Comparison of ENCODE assay signal across 14 mouse cellular contexts in genomic region chr2:52556961-52557326, GRCm38 (mm10).
A peak's percentile ranks its signal among the peaks of the same experiment; 100 is the strongest.
DNase-seq lines count a peak whose midpoint lies in the region; ATAC-seq lines count a peak whose summit lies in the region.
"Had no signal": no experiment of that assay in that cellular context is flagged by ENCODE, and none has a peak within 500 bp of the region (broad histone marks: within the 10 kb centered on the region; RNA-seq: fewer than 3 reads in every experiment).

No protein-coding gene starts in this region.

- H3K9me3 ChIP-seq in forebrain, embryonic 12.5 days: 0 out of 2 replicates have a peak, but pooled peaks cover 3% of the 10 kb centered on the region
- no peaks in the 10 kb centered on the region for H3K9me3 ChIP-seq in forebrain, embryonic 11.5 days (ENCODE audit: control insufficient read depth, low read length)
- H3K9me3 ChIP-seq in hindbrain, embryonic 11.5 days (ENCODE audit: control insufficient read depth, low read length): 0 out of 2 replicates have a peak, but pooled peaks cover 3% of the 10 kb centered on the region
- no peaks in the 10 kb centered on the region for H3K9me3 ChIP-seq in midbrain, embryonic 14.5 days (ENCODE audit: control insufficient read depth, low read length)

- WGBS in forebrain, embryonic 12.5 days: 78% methylated on average over 4 of the region's 4 CpGs
- 82% methylated on average over 4 of the region's 4 CpGs for WGBS in forebrain, embryonic 11.5 days
- 83% methylated on average over 4 of the region's 4 CpGs for WGBS in hindbrain, embryonic 11.5 days
- 63% methylated on average over 4 of the region's 4 CpGs for WGBS in midbrain, embryonic 14.5 days

- H3K27ac ChIP-seq in forebrain, embryonic 12.5 days: no peak overlapping the region
- no peak overlapping the region for H3K27ac ChIP-seq in forebrain, embryonic 11.5 days (ENCODE audit: low read depth, low read length)
- no peak overlapping the region for H3K27ac ChIP-seq in hindbrain, embryonic 11.5 days (ENCODE audit: low read depth, low read length)
- H3K27ac ChIP-seq in midbrain, embryonic 14.5 days (replicated peaks; ENCODE audit: low read depth, low read length): no peak overlapping the region
- H3K27ac ChIP-seq: heart, adult 2 months; liver, embryonic 14.5 days; macrophage had no signal

- peak overlapping the region; percentile 47 for H3K4me2 ChIP-seq in forebrain, embryonic 12.5 days
- H3K4me2 ChIP-seq in forebrain, embryonic 11.5 days (ENCODE audit: low read depth, low read length, severe bottlenecking): no peak overlapping the region
- peak overlapping the region; percentile 37 for H3K4me2 ChIP-seq in hindbrain, embryonic 11.5 days (replicated peaks; ENCODE audit: low read depth, low read length)
- H3K4me2 ChIP-seq in midbrain, embryonic 14.5 days (ENCODE audit: low read length): peak overlapping the region; percentile 55

- DNase-seq in forebrain, embryonic 11.5 days (ENCODE audit: low spot score): no peak
- peak; percentile 55 for DNase-seq in brain, adult 2 months (ENCODE audit: low read depth, low spot score)
- DNase-seq in hindbrain, embryonic 11.5 days (ENCODE audit: low spot score): no peak
- DNase-seq in midbrain, embryonic 14.5 days: peak; percentile 17
- DNase-seq in ovary, postnatal 14 days (ENCODE audit: low spot score): no peak
- DNase-seq in adrenal gland, postnatal 14 days: no peak
- DNase-seq in adrenal gland, adult 2 months: no peak
- DNase-seq: adrenal gland, postnatal 36 days; heart, adult 2 months; kidney, adult 2 months had no signal

- H3K9ac ChIP-seq in forebrain, embryonic 12.5 days: no peak overlapping the region; the same call in 1 of the 2 replicates
- H3K9ac ChIP-seq in forebrain, embryonic 11.5 days (ENCODE audit: low read length): no peak overlapping the region
- no peak overlapping the region; the same call in 1 of the 2 replicates for H3K9ac ChIP-seq in hindbrain, embryonic 11.5 days (ENCODE audit: low read depth, low read length)
- peak overlapping the region; percentile 67 for H3K9ac ChIP-seq in midbrain, embryonic 14.5 days (replicated peaks; ENCODE audit: low read length)
- H3K9ac ChIP-seq: liver, embryonic 14.5 days had no signal

- H3K4me3 ChIP-seq in forebrain, embryonic 12.5 days (replicated peaks): peak overlapping the region; percentile 32
- H3K4me3 ChIP-seq in forebrain, embryonic 11.5 days (ENCODE audit: low read depth, low read length): no peak overlapping the region
- peak overlapping the region; percentile 31 for H3K4me3 ChIP-seq in hindbrain, embryonic 11.5 days (ENCODE audit: low read depth, low read length)
- H3K4me3 ChIP-seq in midbrain, embryonic 14.5 days (replicated peaks; ENCODE audit: low read depth, low read length): peak overlapping the region; percentile 51
- H3K4me3 ChIP-seq: myocyte had no signal

- H3K4me1 ChIP-seq in forebrain, embryonic 12.5 days: peaks cover 24% of the 10 kb centered on the region
- peaks cover 4% of the 10 kb centered on the region; the same call in 1 of the 2 replicates for H3K4me1 ChIP-seq in forebrain, embryonic 11.5 days (replicated peaks; ENCODE audit: control insufficient read depth, insufficient read depth, low read length)
- 0 out of 2 replicates have a peak, but pooled peaks cover 2% of the 10 kb centered on the region for H3K4me1 ChIP-seq in hindbrain, embryonic 11.5 days (replicated peaks; ENCODE audit: control insufficient read depth, insufficient read depth, low read length)
- peaks cover 19% of the 10 kb centered on the region; the same call in 1 of the 2 replicates for H3K4me1 ChIP-seq in midbrain, embryonic 14.5 days (ENCODE audit: control insufficient read depth, insufficient read depth, low read length)

- H3K36me3 ChIP-seq in forebrain, embryonic 12.5 days (replicated peaks): no peaks in the 10 kb centered on the region
- no peaks in the 10 kb centered on the region for H3K36me3 ChIP-seq in forebrain, embryonic 11.5 days (ENCODE audit: control insufficient read depth, insufficient read depth, low read length)
- no peaks in the 10 kb centered on the region for H3K36me3 ChIP-seq in hindbrain, embryonic 11.5 days (ENCODE audit: control insufficient read depth, insufficient read depth, low read length)
- H3K36me3 ChIP-seq in midbrain, embryonic 14.5 days (ENCODE audit: control insufficient read depth, insufficient read depth, low read length): no peaks in the 10 kb centered on the region

- ATAC-seq in forebrain, embryonic 12.5 days (ENCODE audit: low FRiP score): no peak
- no peak for ATAC-seq in forebrain, embryonic 11.5 days (replicated peaks; ENCODE audit: low FRiP score)
- ATAC-seq in hindbrain, embryonic 11.5 days (ENCODE audit: low FRiP score): no peak
- no peak for ATAC-seq in midbrain, embryonic 14.5 days (ENCODE audit: low FRiP score, low TSS enrichment)

- H3K27me3 ChIP-seq in forebrain, embryonic 12.5 days: no peaks in the 10 kb centered on the region; the same call in 1 of the 2 replicates
- no peaks in the 10 kb centered on the region for H3K27me3 ChIP-seq in forebrain, embryonic 11.5 days (ENCODE audit: control insufficient read depth, insufficient read depth, low read length)
- H3K27me3 ChIP-seq in hindbrain, embryonic 11.5 days (ENCODE audit: control insufficient read depth, insufficient read depth, low read length): no peaks in the 10 kb centered on the region
- H3K27me3 ChIP-seq in midbrain, embryonic 14.5 days (ENCODE audit: control insufficient read depth, insufficient read depth, low read length): no peaks in the 10 kb centered on the region

Comparison
In these comparisons a context has a peak if more than half of its experiments do, and no peak if none do; other contexts are left out.
1. DNase-seq: peak in brain, adult 2 months (single experiment) and midbrain, embryonic 14.5 days (single experiment); none in forebrain, embryonic 11.5 days (single experiment), hindbrain, embryonic 11.5 days (single experiment), ovary, postnatal 14 days (single experiment), adrenal gland, postnatal 14 days (single experiment) and adrenal gland, adult 2 months (single experiment).